In the genomic region with DNA sequence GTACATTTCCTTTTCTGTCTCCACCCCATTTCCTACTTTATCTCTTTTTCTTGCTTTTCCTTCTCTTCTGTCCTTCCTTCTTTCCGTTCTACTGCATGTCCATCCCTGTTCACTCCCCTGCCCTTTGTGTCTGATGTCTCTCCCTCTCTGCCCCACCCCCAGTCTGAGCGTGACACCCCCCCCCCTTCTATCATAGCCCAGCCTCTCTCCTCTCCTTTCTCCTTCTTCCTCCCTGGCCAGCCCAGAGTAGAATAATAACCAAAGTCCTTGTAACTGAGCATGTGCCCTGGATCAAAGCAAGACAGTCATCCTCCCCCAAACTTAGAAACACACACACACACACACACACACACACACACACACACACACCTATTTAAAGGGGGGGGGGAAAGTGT, we compare ENCODE assay signal across 36 mouse cellular contexts. TPM values are rescaled to one million over a fixed set of nuclear protein-coding genes. Genes with fewer than 3 reads are reported as not detected.
DNase-seq lines count a peak whose midpoint lies in the region; ATAC-seq and TF ChIP-seq lines count a peak whose summit lies in the region.
"Had no signal": no experiment of that assay in that cellular context is flagged by ENCODE, and none has a peak within 500 bp of the region (broad histone marks: within the 10 kb centered on the region; RNA-seq: fewer than 3 reads in every experiment).

No protein-coding gene starts in this region.

- H3K9ac ChIP-seq in hindbrain, embryonic 12.5 days: no peak overlapping the region
- no peak overlapping the region for H3K9ac ChIP-seq in hindbrain, embryonic 16.5 days (ENCODE audit: low read depth, low read length)
- H3K9ac ChIP-seq in neural tube, embryonic 15.5 days (replicated peaks): no peak overlapping the region
- no peak overlapping the region for H3K9ac ChIP-seq in kidney, postnatal 0 days (ENCODE audit: low read depth, low read length)
- H3K9ac ChIP-seq: forebrain, embryonic 13.5 days; heart, embryonic 12.5 days; liver, embryonic 14.5 days; midbrain, embryonic 15.5 days had no signal

- H3K4me3 ChIP-seq in hindbrain, embryonic 12.5 days: no peak overlapping the region
- no peak overlapping the region for H3K4me3 ChIP-seq in hindbrain, embryonic 16.5 days (ENCODE audit: low read length)
- H3K4me3 ChIP-seq in neural tube, embryonic 15.5 days (replicated peaks): no peak overlapping the region
- no peak overlapping the region for H3K4me3 ChIP-seq in kidney, postnatal 0 days (replicated peaks; ENCODE audit: low read depth, low read length)
- H3K4me3 ChIP-seq: forebrain, embryonic 13.5 days; heart, embryonic 12.5 days; midbrain, embryonic 15.5 days had no signal

- H3K9me3 ChIP-seq in hindbrain, embryonic 12.5 days (replicated peaks): no peaks in the 10 kb centered on the region
- no peaks in the 10 kb centered on the region for H3K9me3 ChIP-seq in hindbrain, embryonic 16.5 days (ENCODE audit: control insufficient read depth, low read length)
- no peaks in the 10 kb centered on the region for H3K9me3 ChIP-seq in neural tube, embryonic 15.5 days (replicated peaks)
- no peaks in the 10 kb centered on the region for H3K9me3 ChIP-seq in kidney, postnatal 0 days (replicated peaks; ENCODE audit: low read length)
- H3K9me3 ChIP-seq: heart, embryonic 12.5 days; midbrain, embryonic 15.5 days had no signal

- no peak overlapping the region for H3K4me2 ChIP-seq in hindbrain, embryonic 12.5 days (replicated peaks)
- H3K4me2 ChIP-seq in hindbrain, embryonic 16.5 days (ENCODE audit: low read length): no peak overlapping the region
- no peak overlapping the region for H3K4me2 ChIP-seq in neural tube, embryonic 15.5 days
- peak overlapping the region; percentile 73 for H3K4me2 ChIP-seq in kidney, postnatal 0 days (ENCODE audit: low read length)
- H3K4me2 ChIP-seq: forebrain, embryonic 13.5 days; midbrain, embryonic 15.5 days had no signal

- peaks cover 99% of the 10 kb centered on the region for H3K27me3 ChIP-seq in hindbrain, embryonic 12.5 days
- peaks cover 66% of the 10 kb centered on the region for H3K27me3 ChIP-seq in hindbrain, embryonic 16.5 days (replicated peaks; ENCODE audit: control insufficient read depth, insufficient read depth, low read length)
- peaks cover 95% of the 10 kb centered on the region for H3K27me3 ChIP-seq in neural tube, embryonic 15.5 days (replicated peaks)
- H3K27me3 ChIP-seq in kidney, postnatal 0 days (ENCODE audit: insufficient read depth, low read length): peaks cover 12% of the 10 kb centered on the region

- H3K27ac ChIP-seq in hindbrain, embryonic 12.5 days: 0 out of 2 replicates have a peak overlapping the region, but pooled peaks have one; percentile 57
- H3K27ac ChIP-seq in hindbrain, embryonic 16.5 days (ENCODE audit: low read depth, low read length): no peak overlapping the region
- no peak overlapping the region for H3K27ac ChIP-seq in neural tube, embryonic 15.5 days (replicated peaks)
- H3K27ac ChIP-seq in kidney, postnatal 0 days: peak overlapping the region; percentile 98
- H3K27ac ChIP-seq: forebrain, embryonic 13.5 days; liver, embryonic 14.5 days; macrophage; midbrain, embryonic 15.5 days; stomach, postnatal 0 days had no signal

- no peak for TF ChIP-seq CTCF in kidney, postnatal 0 days (IDR thresholded peaks at IDR 0.05; ENCODE audit: low read depth)

- ATAC-seq in hindbrain, embryonic 12.5 days (ENCODE audit: low FRiP score): no peak
- ATAC-seq in hindbrain, embryonic 16.5 days: no peak
- ATAC-seq in neural tube, embryonic 15.5 days (ENCODE audit: low FRiP score): no peak
- no peak for ATAC-seq in kidney, postnatal 0 days (replicated peaks; ENCODE audit: low FRiP score, low read depth)
- ATAC-seq: activated CD4-positive, CD25-positive, alpha-beta regulatory T cell, adult 4 months; forebrain, embryonic 13.5 days; intestine, embryonic 16.5 days; midbrain, embryonic 15.5 days had no signal

- H3K36me3 ChIP-seq in hindbrain, embryonic 12.5 days: no peaks in the 10 kb centered on the region
- H3K36me3 ChIP-seq in hindbrain, embryonic 16.5 days (ENCODE audit: control insufficient read depth, insufficient read depth, low read length): no peaks in the 10 kb centered on the region
- H3K36me3 ChIP-seq in neural tube, embryonic 15.5 days: no peaks in the 10 kb centered on the region
- H3K36me3 ChIP-seq in kidney, postnatal 0 days (ENCODE audit: insufficient read depth, low read length): no peaks in the 10 kb centered on the region
- H3K36me3 ChIP-seq: heart, embryonic 12.5 days; midbrain, embryonic 15.5 days had no signal

- DNase-seq in neural tube, embryonic 10.5 days (ENCODE audit: extremely low spot score, low spot score): peak; percentile 22
- peak; percentile 59 for DNase-seq in kidney, postnatal 0 days (ENCODE audit: low spot score)
- no peak for DNase-seq in frontal cortex, postnatal 10 days (ENCODE audit: low spot score in 2 of 2)
- no peak for DNase-seq in adrenal gland, postnatal 14 days
- DNase-seq in thymus, postnatal 36 days: no peak
- DNase-seq: adrenal gland, adult 2 months; cerebellum, adult 2 months; cerebellum, postnatal 14 days; gastrocnemius, postnatal 25 days; heart, adult 11 months; layer of hippocampus, adult 9-11 months; liver; lung, adult 2 months; lung, postnatal 10 days; right cerebral cortex, postnatal 4 days; thymus, adult 18-20 months; thymus, postnatal 25 days had no signal

- WGBS in hindbrain, embryonic 12.5 days: 0% methylated on average over 2 of the region's 2 CpGs
- 0% methylated on average over 2 of the region's 2 CpGs for WGBS in hindbrain, embryonic 16.5 days
- 0% methylated on average over 2 of the region's 2 CpGs for WGBS in neural tube, embryonic 15.5 days
- WGBS in kidney, postnatal 0 days: 0% methylated on average over 2 of the region's 2 CpGs

- H3K4me1 ChIP-seq in hindbrain, embryonic 12.5 days: peaks cover 26% of the 10 kb centered on the region
- peaks cover 4% of the 10 kb centered on the region; the same call in 1 of the 2 replicates for H3K4me1 ChIP-seq in hindbrain, embryonic 16.5 days (ENCODE audit: control insufficient read depth, insufficient read depth, low read depth, low read length)
- H3K4me1 ChIP-seq in neural tube, embryonic 15.5 days: peaks cover 28% of the 10 kb centered on the region
- H3K4me1 ChIP-seq in kidney, postnatal 0 days (replicated peaks; ENCODE audit: insufficient read depth, low read length): peaks cover 23% of the 10 kb centered on the region

RNA-seq across cellular contexts. Expression of gene Pax2, which starts 12.8 kb away (rescaled TPM):
- polyA plus RNA-seq in hindbrain, embryonic 12.5 days (2016; fragmentation: Nextera tagmentation; extraction: Ambion mirVana): 15.1 and 18.6 TPM in 2 replicates
- 11.9 and 12.1 TPM in 2 replicates for polyA plus RNA-seq in hindbrain, embryonic 16.5 days (2015; fragmentation: Nextera tagmentation; extraction: Ambion mirVana)
- polyA plus RNA-seq in neural tube, embryonic 15.5 days (2015; fragmentation: Nextera tagmentation; extraction: Ambion mirVana): 16.5 and 20.5 TPM in 2 replicates
- polyA plus RNA-seq in kidney, postnatal 0 days (2015; fragmentation: Nextera tagmentation; extraction: Ambion mirVana): 27.4 and 29.6 TPM in 2 replicates
- not detected in 2 replicates for total RNA-seq in adrenal gland, postnatal 14 days (2021)
- total RNA-seq: adrenal gland, adult 2 months; CH12.LX; ES-E14; gastrocnemius, adult 18-20 months; gastrocnemius, postnatal 25 days; hematopoietic stem cell, adult 5-6 weeks; megakaryocyte-erythroid progenitor cell, adult 5-6 weeks had no signal
- polyA plus RNA-seq: activated CD4-positive, CD25-positive, alpha-beta regulatory T cell, adult 4 months; adrenal gland, adult 2 months; C2C12; heart, embryonic 12.5 days; heart, postnatal 0 days; intestine, embryonic 16.5 days; liver, embryonic 14.5 days; lung, adult 2 months; macrophage; spleen, adult 2 months; stomach, postnatal 0 days had no signal

Comparison
In these comparisons a context has a peak if more than half of its experiments do, and no peak if none do; other contexts are left out.
1. H3K27ac ChIP-seq: peak in hindbrain, embryonic 12.5 days (single experiment) and kidney, postnatal 0 days (single experiment); none in hindbrain, embryonic 16.5 days (single experiment) and neural tube, embryonic 15.5 days (single experiment).
2. DNase-seq: peak in neural tube, embryonic 10.5 days (single experiment) and kidney, postnatal 0 days (single experiment); none in frontal cortex, postnatal 10 days (0 of 2), adrenal gland, postnatal 14 days (single experiment) and thymus, postnatal 36 days (0 of 2).